Mouse (Mus musculus): Measurements from ENCODE around the gene Gm20489. TPM values are rescaled to one million over a fixed set of nuclear protein-coding genes. Genes with fewer than 3 reads are reported as not detected.

Gene Gm20489
- polyA plus RNA-seq, 1 experiment: not detected

- Histone ChIP-seq H3K4me1 (ENCODE audit: control insufficient read depth, insufficient read depth, low read length) (no peaks in the 10 kb centered on the region), H3K4me3 (ENCODE audit: insufficient read depth, low read length) (no peak overlapping the region), H3K27ac (ENCODE audit: insufficient read depth, low read length) (no peak overlapping the region)
- TF ChIP-seq CTCF (IDR thresholded peaks at IDR 0.05; ENCODE audit: extremely low read depth, insufficient read depth, low read length): no peak
- TF ChIP-seq POLR2A (IDR thresholded peaks at IDR 0.05; ENCODE audit: extremely low read depth, insufficient read depth, low read length): no peak
Observed at GRCm38 (mm10) chrX:101266631-101267030, 2.2 kb downstream of the Gm20489 start.

- TF ChIP-seq POLR2A (IDR thresholded peaks at IDR 0.05; ENCODE audit: extremely low read depth, insufficient read depth, low read length) (no peak), CTCF (IDR thresholded peaks at IDR 0.05; ENCODE audit: extremely low read depth, insufficient read depth, low read length) (no peak)
- H3K4me1 ChIP-seq (ENCODE audit: control insufficient read depth, insufficient read depth, low read length): no peaks in the 10 kb centered on the region
- no peak within 1 kb of the TSS for H3K27ac ChIP-seq (ENCODE audit: insufficient read depth, low read length)
- H3K4me3 ChIP-seq (ENCODE audit: insufficient read depth, low read length): no peak within 1 kb of the TSS
Observed at GRCm38 (mm10) chrX:101263892-101264291, 4.9 kb downstream of the Gm20489 start, which contains the start of gene Gm614. Gene Gm614, minus strand, starts transcription at chrX:101263992.

GRCm38 (mm10) chrX:101260441-101261325, 8.1 kb downstream of the Gm20489 start:
- H3K27ac ChIP-seq (ENCODE audit: insufficient read depth, low read length): no peak overlapping the region
- TF ChIP-seq POLR2A (IDR thresholded peaks at IDR 0.05; ENCODE audit: extremely low read depth, insufficient read depth, low read length) (no peak), CTCF (IDR thresholded peaks at IDR 0.05; ENCODE audit: extremely low read depth, insufficient read depth, low read length) (no peak)
- H3K4me1 ChIP-seq (ENCODE audit: control insufficient read depth, insufficient read depth, low read length): no peaks in the 10 kb centered on the region
- no peak overlapping the region for H3K4me3 ChIP-seq (ENCODE audit: insufficient read depth, low read length)

- H3K27ac ChIP-seq (ENCODE audit: insufficient read depth, low read length): no peak overlapping the region
- no peak overlapping the region for H3K4me3 ChIP-seq (ENCODE audit: insufficient read depth, low read length)
- no peak for TF ChIP-seq CTCF (IDR thresholded peaks at IDR 0.05; ENCODE audit: extremely low read depth, insufficient read depth, low read length)
- no peak for TF ChIP-seq POLR2A (IDR thresholded peaks at IDR 0.05; ENCODE audit: extremely low read depth, insufficient read depth, low read length)
- H3K4me1 ChIP-seq (ENCODE audit: control insufficient read depth, insufficient read depth, low read length): no peaks in the 10 kb centered on the region
Observed at GRCm38 (mm10) chrX:101256603-101257002, 12.2 kb downstream of the Gm20489 start.

- Histone ChIP-seq H3K4me1 (ENCODE audit: control insufficient read depth, insufficient read depth, low read length) (no peaks in the 10 kb centered on the region), H3K4me3 (ENCODE audit: insufficient read depth, low read length) (peak overlapping the region; percentile 88), H3K27ac (ENCODE audit: insufficient read depth, low read length) (no peak overlapping the region)
- no peak for TF ChIP-seq CTCF (IDR thresholded peaks at IDR 0.05; ENCODE audit: extremely low read depth, insufficient read depth, low read length)
- TF ChIP-seq POLR2A (IDR thresholded peaks at IDR 0.05; ENCODE audit: extremely low read depth, insufficient read depth, low read length): no peak
Observed at GRCm38 (mm10) chrX:101254740-101255139, 14.1 kb downstream of the Gm20489 start.

GRCm38 (mm10) chrX:101253952-101254729, 14.7 kb downstream of the Gm20489 start, which contains the start of gene Foxo4:
Gene Foxo4, plus strand, starts transcription at chrX:101254528.
- TF ChIP-seq CTCF (IDR thresholded peaks at IDR 0.05; ENCODE audit: extremely low read depth, insufficient read depth, low read length): no peak
- peak; percentile 73; the same call in 1 of the 2 replicates for TF ChIP-seq POLR2A (IDR thresholded peaks at IDR 0.05; ENCODE audit: extremely low read depth, insufficient read depth, low read length)
- Histone ChIP-seq H3K4me1 (ENCODE audit: control insufficient read depth, insufficient read depth, low read length) (no peaks in the 10 kb centered on the region), H3K27ac (ENCODE audit: insufficient read depth, low read length) (no peak within 1 kb of the TSS), H3K4me3 (ENCODE audit: insufficient read depth, low read length) (peak within 1 kb of the TSS; percentile 88)

GRCm38 (mm10) chrX:101245011-101245410, 23.8 kb downstream of the Gm20489 start:
- Histone ChIP-seq H3K4me1 (ENCODE audit: control insufficient read depth, insufficient read depth, low read length) (no peaks in the 10 kb centered on the region), H3K27ac (ENCODE audit: insufficient read depth, low read length) (no peak overlapping the region), H3K4me3 (ENCODE audit: insufficient read depth, low read length) (no peak overlapping the region)
- no peak for TF ChIP-seq POLR2A (IDR thresholded peaks at IDR 0.05; ENCODE audit: extremely low read depth, insufficient read depth, low read length)
- no peak for TF ChIP-seq CTCF (IDR thresholded peaks at IDR 0.05; ENCODE audit: extremely low read depth, insufficient read depth, low read length)

GRCm38 (mm10) chrX:101222796-101223162, 46.0 kb downstream of the Gm20489 start:
- H3K27ac ChIP-seq (ENCODE audit: insufficient read depth, low read length): no peak overlapping the region
- no peaks in the 10 kb centered on the region for H3K4me1 ChIP-seq (ENCODE audit: control insufficient read depth, insufficient read depth, low read length)
- no peak for TF ChIP-seq POLR2A (IDR thresholded peaks at IDR 0.05; ENCODE audit: extremely low read depth, insufficient read depth, low read length)
- TF ChIP-seq CTCF (IDR thresholded peaks at IDR 0.05; ENCODE audit: extremely low read depth, insufficient read depth, low read length): no peak
- H3K4me3 ChIP-seq (ENCODE audit: insufficient read depth, low read length): peak overlapping the region; percentile 2
